Mouse (Mus musculus) forebrain, embryonic 16.5 days (tissue): ENCODE results near the gene Ablim1. TPM values are rescaled to one million over a fixed set of nuclear protein-coding genes. Genes with fewer than 3 reads are reported as not detected.

ENCODE experiments used
- ATAC-seq: fragments of 200-750 bp; cut with Nextera tagmentation; 2 replicates; pipeline ENCODE4 v1.8.0; 2017; ENCODE audit warnings: mild to moderate bottlenecking, moderate library complexity
- H3K27ac ChIP-seq: fragments of 300-500 bp; sonication (generic); 2 replicates; pipeline ENCODE4 v1.5.1; 2014; ENCODE audit warnings: low read length, control low read depth
- H3K27me3 ChIP-seq: fragments of 300-500 bp; sonication (generic); replicated peaks from 2 replicates; pipeline ENCODE4 v1.6.1; 2014; ENCODE audit warnings: low read length; ENCODE audit not compliant: control insufficient read depth, insufficient read depth
- H3K36me3 ChIP-seq: fragments of 300-500 bp; sonication (generic); 2 replicates; pipeline ENCODE4 v1.6.1; 2014; ENCODE audit not compliant: control insufficient read depth, insufficient read depth
- H3K4me1 ChIP-seq: fragments of 300-500 bp; sonication (generic); replicated peaks from 2 replicates; pipeline ENCODE4 v1.6.1; 2014; ENCODE audit warnings: low read length; ENCODE audit not compliant: control insufficient read depth, insufficient read depth
- H3K4me2 ChIP-seq: fragments of 300-500 bp; sonication (generic); 2 replicates; pipeline ENCODE4 v1.6.1; 2014; ENCODE audit warnings: mild to moderate bottlenecking, low read length, control low read depth
- H3K4me3 ChIP-seq: fragments of 300-500 bp; sonication (generic); replicated peaks from 2 replicates; pipeline ENCODE4 v1.5.1; 2014; ENCODE audit warnings: mild to moderate bottlenecking, low read length, control low read depth
- H3K9ac ChIP-seq: fragments of 300-500 bp; sonication (generic); replicated peaks from 2 replicates; pipeline ENCODE4 v1.6.1; 2014; ENCODE audit warnings: low read depth, low read length, control low read depth
- H3K9me3 ChIP-seq: fragments of 300-500 bp; sonication (generic); 2 replicates; pipeline ENCODE4 v1.6.1; 2016; ENCODE audit warnings: low read length; ENCODE audit not compliant: control insufficient read depth
- WGBS: fragments of 180-500 bp; shearing (Covaris S2); extraction: QIAGEN DNeasy Blood & Tissue Kit; methylation state at CpG from one replicate; pipeline ENCODE4 v1.1.7; 2014; 5-methylcytosine and 5-hydroxymethylcytosine counted together
- polyA plus RNA-seq: library from polyadenylated mRNA; unstranded; fragments of >200 nt; fragmentation: Nextera tagmentation; extraction: Ambion mirVana; gene quantifications from 2 replicates; pipeline ENCODE4 v1.2.1, GENCODE M21; 2015

Ablim1 gene
- polyA plus RNA-seq, 1 experiment from 2014 or later: 47.1 TPM

GRCm38 (mm10) chr19:57052959-57053358 is 261.8 kb downstream of the Ablim1 start:
- no peak overlapping the region for H3K27ac ChIP-seq
- no peak overlapping the region for H3K4me2 ChIP-seq
- H3K9me3 ChIP-seq: peaks cover 5% of the 10 kb centered on the region
- ATAC-seq: no peak
- 57% methylated on average over 8 of the region's 8 CpGs for WGBS
- H3K36me3 ChIP-seq: peaks cover 4% of the 10 kb centered on the region
- H3K27me3 ChIP-seq: no peaks in the 10 kb centered on the region
- H3K4me1 ChIP-seq: no peaks in the 10 kb centered on the region
- no peak overlapping the region for H3K4me3 ChIP-seq
- H3K9ac ChIP-seq: no peak overlapping the region

GRCm38 (mm10) chr19:57052016-57052415 is 262.7 kb downstream of the Ablim1 start:
- WGBS: 94% methylated on average over 7 of the region's 7 CpGs

GRCm38 (mm10) chr19:57049592-57050090 is 265.1 kb downstream of the Ablim1 start:
- no peak overlapping the region for H3K9ac ChIP-seq
- WGBS: 18% methylated on average over 16 of the region's 16 CpGs
- H3K4me1 ChIP-seq: no peaks in the 10 kb centered on the region
- ATAC-seq: no peak
- no peak overlapping the region for H3K27ac ChIP-seq
- H3K36me3 ChIP-seq: no peaks in the 10 kb centered on the region
- H3K4me3 ChIP-seq: no peak overlapping the region
- H3K9me3 ChIP-seq: no peaks in the 10 kb centered on the region
- H3K4me2 ChIP-seq: no peak overlapping the region
- H3K27me3 ChIP-seq: no peaks in the 10 kb centered on the region

More at GRCm38 (mm10) chr19:57052016-57052415, 262.7 kb downstream of the Ablim1 start:
- Histone ChIP-seq H3K27ac (no peak overlapping the region), H3K27me3 (no peaks in the 10 kb centered on the region), H3K36me3 (no peaks in the 10 kb centered on the region), H3K4me3 (no peak overlapping the region), H3K9ac (no peak overlapping the region), H3K9me3 (no peaks in the 10 kb centered on the region), H3K4me2 (no peak overlapping the region), H3K4me1 (no peaks in the 10 kb centered on the region)
- ATAC-seq: no peak

GRCm38 (mm10) chr19:57047671-57048320 is 266.9 kb downstream of the Ablim1 start:
- H3K27ac ChIP-seq: no peak overlapping the region
- 70% methylated on average over 9 of the region's 9 CpGs for WGBS
- no peaks in the 10 kb centered on the region; the same call in 1 of the 2 replicates for H3K36me3 ChIP-seq
- no peak overlapping the region for H3K4me3 ChIP-seq
- H3K9me3 ChIP-seq: no peaks in the 10 kb centered on the region
- ATAC-seq: no peak
- H3K4me2 ChIP-seq: no peak overlapping the region
- H3K4me1 ChIP-seq: no peaks in the 10 kb centered on the region
- H3K9ac ChIP-seq: no peak overlapping the region
- H3K27me3 ChIP-seq: no peaks in the 10 kb centered on the region

- H3K4me1 ChIP-seq: no peaks in the 10 kb centered on the region
- H3K4me2 ChIP-seq: no peak overlapping the region
- H3K4me3 ChIP-seq: no peak overlapping the region
- H3K9me3 ChIP-seq: no peaks in the 10 kb centered on the region
- ATAC-seq: no peak
- H3K27ac ChIP-seq: no peak overlapping the region
- H3K36me3 ChIP-seq: no peaks in the 10 kb centered on the region; the same call in none of the 2 replicates
- no peak overlapping the region for H3K9ac ChIP-seq
- H3K27me3 ChIP-seq: no peaks in the 10 kb centered on the region
- WGBS: 62% methylated on average over 6 of the region's 6 CpGs
Observed at GRCm38 (mm10) chr19:57039258-57039657, 275.5 kb downstream of the Ablim1 start.

GRCm38 (mm10) chr19:57036860-57037259 is 277.9 kb downstream of the Ablim1 start:
- Histone ChIP-seq H3K4me1 (no peaks in the 10 kb centered on the region), H3K27me3 (no peaks in the 10 kb centered on the region), H3K4me3 (no peak overlapping the region), H3K9ac (no peak overlapping the region), H3K4me2 (no peak overlapping the region), H3K36me3 (no peaks in the 10 kb centered on the region; the same call in 1 of the 2 replicates), H3K27ac (no peak overlapping the region), H3K9me3 (no peaks in the 10 kb centered on the region)
- WGBS: 80% methylated on average over 15 of the region's 15 CpGs
- no peak for ATAC-seq

- Histone ChIP-seq H3K4me1 (no peaks in the 10 kb centered on the region), H3K27me3 (no peaks in the 10 kb centered on the region), H3K36me3 (no peaks in the 10 kb centered on the region; the same call in 1 of the 2 replicates), H3K4me2 (no peak overlapping the region), H3K4me3 (no peak overlapping the region), H3K27ac (no peak overlapping the region), H3K9me3 (no peaks in the 10 kb centered on the region), H3K9ac (no peak overlapping the region)
- WGBS: 74% methylated on average over 4 of the region's 4 CpGs
- ATAC-seq: no peak
Observed at GRCm38 (mm10) chr19:57031582-57031981, 283.1 kb downstream of the Ablim1 start.

- H3K27me3 ChIP-seq: no peaks in the 10 kb centered on the region
- no peaks in the 10 kb centered on the region for H3K4me1 ChIP-seq
- WGBS: 91% methylated on average over 6 of the region's 6 CpGs
- no peak overlapping the region for H3K27ac ChIP-seq
- no peak overlapping the region for H3K9ac ChIP-seq
- no peaks in the 10 kb centered on the region for H3K36me3 ChIP-seq
- H3K4me2 ChIP-seq: no peak overlapping the region
- ATAC-seq: no peak
- no peak overlapping the region for H3K4me3 ChIP-seq
- no peaks in the 10 kb centered on the region for H3K9me3 ChIP-seq
Observed at GRCm38 (mm10) chr19:57029461-57029860, 285.3 kb downstream of the Ablim1 start.

- Histone ChIP-seq H3K27me3 (no peaks in the 10 kb centered on the region), H3K27ac (no peak overlapping the region), H3K4me1 (no peaks in the 10 kb centered on the region), H3K9me3 (no peaks in the 10 kb centered on the region), H3K36me3 (no peaks in the 10 kb centered on the region), H3K9ac (no peak overlapping the region), H3K4me3 (no peak overlapping the region), H3K4me2 (no peak overlapping the region)
- 39% methylated on average over 8 of the region's 8 CpGs for WGBS
- no peak for ATAC-seq
Observed at GRCm38 (mm10) chr19:57028327-57029179, 286.2 kb downstream of the Ablim1 start.
